Mouse (Mus musculus): ENCODE results near the gene Gm20509.
A peak's percentile ranks its signal among the peaks of the same experiment; 100 is the strongest.
"Not testable (repeated sequence)": the region's sequence is repeated elsewhere in the genome, so short reads cannot be mapped to it uniquely, and the experiment has no call there.

Gene Gm20509

DNA sequence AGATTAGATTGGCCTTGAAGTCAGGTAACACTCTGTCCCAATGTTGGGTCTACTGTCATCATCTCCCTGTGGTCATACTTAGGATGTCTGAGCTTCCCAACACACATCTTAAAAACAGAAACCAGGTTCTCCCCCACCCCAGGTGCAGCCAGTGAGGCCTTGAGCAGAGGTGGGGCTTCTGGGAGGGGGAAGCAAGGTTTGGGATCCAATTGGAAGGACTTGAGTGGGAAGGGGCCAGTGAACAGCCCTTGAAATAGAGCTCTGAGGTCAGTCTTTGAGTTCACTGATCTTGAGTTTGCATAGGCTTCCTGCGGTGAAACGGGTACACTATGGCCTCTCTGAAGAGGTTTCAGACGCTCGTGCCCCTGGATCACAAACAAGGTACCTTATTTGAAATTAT, at the start of gene Gm20509:
Gm20509 (plus strand) TSS at position 290 of the 400 bp plus-strand sequence.
- no peak for DNase-seq (ENCODE audit: low read depth, low spot score)

DNA sequence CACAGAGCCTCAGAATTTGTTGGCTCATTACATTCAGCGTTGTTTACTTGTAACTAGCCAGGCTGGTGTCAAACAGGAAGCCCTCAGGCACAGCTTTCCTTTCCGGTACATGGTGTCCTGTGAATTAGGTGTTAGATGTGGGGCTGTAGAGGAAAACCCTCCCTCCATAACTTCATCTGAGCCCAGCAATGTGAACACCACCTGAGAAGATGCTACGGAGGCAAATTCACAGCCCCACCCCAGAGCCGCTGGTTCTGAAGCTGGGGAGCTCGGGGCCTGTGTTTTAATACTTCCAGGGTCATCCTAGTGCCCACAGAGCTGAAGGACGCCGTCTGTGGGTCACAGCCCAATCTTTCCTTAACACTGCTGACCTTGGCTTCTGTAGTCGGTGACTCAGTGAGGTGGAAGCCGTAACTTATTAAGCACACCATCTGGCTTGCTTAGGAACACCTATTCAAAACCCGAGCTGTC, 46.8 kb upstream of the Gm20509 start:
- DNase-seq (ENCODE audit: low read depth, low spot score), result peak; percentile 59

DNA sequence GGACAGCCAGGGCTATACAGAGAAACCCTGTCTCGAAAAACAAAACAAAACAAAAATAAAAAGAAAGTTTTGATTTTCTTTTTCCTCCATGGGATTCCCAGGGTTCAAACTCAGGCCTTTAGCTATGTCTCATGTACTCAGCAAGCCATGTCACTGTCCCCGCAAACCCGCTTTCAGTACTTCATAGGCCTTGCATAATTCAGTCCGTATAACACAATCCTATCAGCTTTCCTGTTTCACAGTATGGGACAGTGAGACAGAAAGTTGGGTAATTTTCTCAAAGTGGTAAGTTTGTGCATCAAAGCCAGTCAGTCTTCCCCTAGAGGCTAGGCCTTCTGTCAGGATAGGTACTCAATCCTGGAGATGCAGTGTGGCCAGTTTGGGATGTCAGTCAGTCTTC, 43.0 kb upstream of the Gm20509 start:
- no peak for DNase-seq (ENCODE audit: low read depth, low spot score)

DNA sequence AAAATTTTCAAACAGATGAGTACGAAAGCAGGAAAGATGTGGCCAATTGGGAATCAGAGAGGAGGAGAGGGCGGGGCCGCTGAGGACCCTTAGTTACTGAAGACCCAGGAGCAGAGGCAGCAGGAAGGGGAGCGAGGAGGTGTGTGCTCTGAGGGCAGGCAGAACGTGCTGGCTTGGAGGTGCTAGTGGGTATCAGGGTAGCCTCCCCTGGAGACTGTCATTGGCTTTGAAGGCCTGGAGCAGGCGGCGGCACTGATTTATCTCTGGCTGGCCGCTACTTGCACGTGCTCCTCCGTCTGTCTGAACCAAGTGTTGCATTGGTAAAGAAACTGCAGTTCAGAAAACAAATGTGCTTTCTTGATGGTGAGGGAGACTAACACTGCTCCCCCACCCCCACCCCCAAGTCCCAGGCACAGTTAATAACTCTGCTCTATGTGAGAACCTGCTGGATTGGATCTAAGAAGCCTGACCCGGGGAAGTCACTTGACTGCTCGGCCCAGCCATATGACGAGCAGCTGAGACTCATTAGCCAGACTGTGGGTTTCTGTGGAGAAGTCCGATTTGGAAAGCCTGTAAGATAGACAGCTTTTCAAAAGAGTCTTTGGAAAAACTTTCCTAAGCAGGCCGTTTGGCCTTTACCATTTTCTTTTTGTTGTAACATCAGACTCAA, 38.5 kb upstream of the Gm20509 start:
- no peak for DNase-seq (ENCODE audit: low read depth, low spot score)

DNA sequence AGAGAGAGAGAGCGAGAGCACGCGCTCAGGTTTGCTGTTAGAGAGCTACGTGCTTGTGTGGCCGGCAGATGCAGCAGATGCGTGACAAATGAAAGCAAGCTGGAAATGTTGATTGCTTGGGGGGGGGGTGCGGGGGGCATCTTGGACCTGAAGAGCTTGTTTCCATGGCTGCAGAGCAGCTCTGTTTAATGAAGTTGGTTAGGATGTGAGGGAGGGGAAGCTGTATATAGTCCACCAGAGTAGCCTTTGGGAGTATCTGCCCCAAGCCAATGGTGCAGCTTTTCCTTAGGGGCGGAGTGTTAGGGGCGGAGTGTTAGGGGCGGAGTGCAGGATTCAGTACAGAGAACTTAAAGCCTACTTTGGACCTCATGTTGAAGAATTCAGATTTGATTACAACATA, 35.2 kb upstream of the Gm20509 start:
- no peak for DNase-seq (ENCODE audit: low read depth, low spot score)

DNA sequence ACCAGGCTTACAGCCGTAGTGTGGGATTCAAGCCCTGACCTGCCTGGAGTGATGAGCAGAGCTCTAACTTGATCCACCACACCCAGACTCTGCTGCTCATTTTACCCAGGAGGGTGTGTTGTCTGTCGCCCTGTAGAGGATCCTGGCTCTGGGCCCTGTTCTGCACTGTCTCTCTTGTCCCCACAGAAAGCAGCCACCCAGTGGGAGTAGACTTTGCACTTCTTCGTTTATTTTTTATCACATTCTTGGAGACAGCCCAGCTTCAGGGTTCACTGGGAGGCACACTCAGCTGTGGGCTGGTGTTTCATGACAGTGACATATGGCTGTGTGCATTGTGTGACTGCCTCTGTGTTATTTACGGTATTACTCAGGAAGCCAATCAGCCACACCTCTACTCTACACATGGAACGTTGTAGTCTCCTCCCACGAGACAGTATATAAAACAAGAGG, 34.0 kb upstream of the Gm20509 start:
- DNase-seq (ENCODE audit: low read depth, low spot score), result peak; percentile 86

DNA sequence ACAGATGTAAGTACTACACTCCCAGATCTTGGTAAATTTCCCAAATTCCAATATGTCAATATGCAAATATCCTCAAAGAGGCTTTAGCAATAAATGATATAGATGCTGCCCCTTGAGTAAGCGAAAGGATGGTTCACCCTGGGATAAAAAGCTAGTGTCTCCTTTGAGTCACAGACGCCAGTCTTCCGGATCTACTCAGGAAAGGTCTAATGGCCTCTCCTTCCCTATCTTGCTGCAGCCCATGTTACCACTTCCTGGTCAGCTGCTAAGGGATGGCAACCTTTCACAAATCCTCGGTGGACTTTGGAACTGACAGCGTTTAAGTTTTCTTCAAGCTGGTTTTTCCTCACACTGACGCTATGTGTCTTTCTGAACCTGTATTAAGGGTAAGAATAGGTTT, 33.6 kb upstream of the Gm20509 start:
- no peak for DNase-seq (ENCODE audit: low read depth, low spot score)

DNA sequence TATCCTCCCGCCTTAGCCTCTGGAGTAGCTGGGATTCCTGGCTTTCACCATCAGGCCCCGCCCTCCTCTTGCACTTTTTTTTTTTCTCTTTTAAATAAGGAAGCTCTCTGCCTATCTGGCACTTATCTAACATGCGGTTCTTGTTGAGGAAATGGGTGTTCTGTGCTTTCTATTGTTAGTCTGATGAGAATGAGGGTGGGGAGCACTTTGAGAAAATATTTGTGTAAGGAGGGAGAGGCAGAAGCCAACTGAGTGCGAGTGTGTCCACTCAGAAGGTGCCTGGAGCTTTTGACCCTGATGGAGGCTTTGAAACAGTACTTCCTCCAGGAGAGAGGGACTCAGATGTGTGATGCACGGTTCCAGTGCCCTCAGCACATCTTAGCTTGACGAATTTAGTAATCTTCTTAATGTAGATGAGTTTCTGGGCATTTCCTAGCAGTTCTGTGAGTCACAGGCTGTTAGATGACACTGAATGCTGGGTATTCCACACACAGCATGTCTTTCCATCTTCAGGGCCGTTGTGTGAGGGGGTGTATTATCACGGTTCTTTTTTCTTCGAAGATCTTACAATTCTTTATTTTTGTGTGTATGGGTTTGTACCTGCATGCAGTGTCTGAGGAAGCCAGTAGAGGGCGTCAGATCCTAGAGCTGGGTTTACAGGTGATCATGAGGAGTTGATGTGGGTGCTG, 31.2 kb upstream of the Gm20509 start:
- peak; percentile 66 for DNase-seq (ENCODE audit: low read depth, low spot score)

DNA sequence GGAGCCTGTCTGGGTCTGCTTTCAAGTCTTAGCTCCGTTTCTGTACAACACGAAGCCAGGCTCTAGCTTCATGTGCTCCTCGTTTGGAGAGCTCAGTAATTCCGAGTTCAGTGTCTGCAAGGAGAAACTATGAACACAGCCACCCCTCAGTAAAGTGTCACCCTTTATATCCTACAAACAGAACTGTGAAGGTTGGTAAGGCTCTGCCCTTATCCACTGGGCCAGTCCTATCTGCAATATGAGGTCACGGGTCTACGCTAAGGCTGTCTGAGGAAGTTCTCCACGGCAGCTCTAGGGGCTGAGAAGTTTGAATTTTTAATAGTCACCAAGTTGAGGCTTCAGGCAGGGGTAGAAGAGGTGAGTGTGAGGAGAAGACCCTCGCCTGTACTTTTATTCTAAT, 29.8 kb upstream of the Gm20509 start:
- DNase-seq (ENCODE audit: low read depth, low spot score), result no peak

DNA sequence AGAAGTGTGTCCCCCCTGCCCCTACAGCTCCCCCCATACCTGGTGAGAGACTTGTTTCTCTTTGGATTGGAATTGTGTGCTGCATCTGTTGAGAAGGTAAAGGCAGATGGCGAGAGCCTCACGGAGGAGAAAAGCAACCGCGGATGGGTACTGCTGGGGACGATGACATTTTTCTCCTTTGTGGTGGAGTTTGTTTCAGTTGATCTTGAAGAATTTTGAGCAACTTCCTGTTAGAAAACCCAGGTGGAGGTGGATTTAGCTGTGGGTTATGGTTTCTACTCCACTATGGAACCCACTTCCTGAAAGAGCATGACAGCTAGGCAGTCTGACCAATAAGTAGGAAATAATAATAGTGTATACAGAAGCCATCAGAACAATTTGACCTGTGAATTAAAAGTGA, 29.1 kb upstream of the Gm20509 start:
- no peak for DNase-seq (ENCODE audit: low read depth, low spot score)

DNA sequence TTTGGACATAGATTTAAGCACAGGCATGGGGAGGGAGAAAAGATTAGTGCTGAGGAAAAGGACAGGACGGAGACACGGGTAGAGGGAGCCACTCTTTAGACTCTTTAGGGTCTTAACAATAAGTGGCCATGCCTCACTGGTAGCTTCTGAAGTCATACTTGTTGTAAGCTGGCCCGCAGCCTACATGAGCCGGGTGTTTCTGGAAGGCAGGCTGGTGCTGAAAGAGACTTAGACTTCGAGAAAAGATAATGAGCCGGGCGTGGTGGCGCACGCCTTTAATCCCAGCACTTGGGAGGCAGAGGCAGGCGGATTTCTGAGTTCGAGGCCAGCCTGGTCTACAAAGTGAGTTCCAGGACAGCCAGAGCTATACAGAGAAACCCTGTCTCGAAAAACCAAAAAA, 22.9 kb upstream of the Gm20509 start:
- DNase-seq (ENCODE audit: low read depth, low spot score), result not testable (repeated sequence)

DNA sequence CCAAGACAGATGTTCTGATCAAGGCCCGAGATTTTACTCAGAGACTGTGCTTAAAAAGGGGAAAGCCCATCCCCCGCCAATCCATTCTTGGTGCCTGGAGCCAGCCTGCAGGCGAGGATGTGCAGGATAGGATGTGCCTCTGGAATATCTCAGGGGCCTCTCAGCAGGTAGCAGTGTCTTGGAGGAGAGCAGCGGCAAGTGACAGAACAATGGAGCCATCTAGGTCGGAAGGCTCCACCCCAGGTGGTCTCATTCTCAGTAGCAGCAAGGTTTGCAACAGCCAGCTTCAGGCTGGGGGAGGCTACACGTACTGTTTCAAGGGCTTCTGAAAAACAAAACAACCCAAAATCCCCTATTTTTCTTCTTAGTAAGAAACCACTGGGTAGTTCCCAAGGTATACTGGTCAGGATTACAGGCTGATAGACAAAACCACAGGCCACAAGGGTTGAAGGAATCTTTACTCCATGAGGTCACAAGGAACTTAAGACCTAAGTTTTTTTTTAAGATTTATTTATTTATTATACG, 22.4 kb upstream of the Gm20509 start:
- DNase-seq (ENCODE audit: low read depth, low spot score), result no peak

DNA sequence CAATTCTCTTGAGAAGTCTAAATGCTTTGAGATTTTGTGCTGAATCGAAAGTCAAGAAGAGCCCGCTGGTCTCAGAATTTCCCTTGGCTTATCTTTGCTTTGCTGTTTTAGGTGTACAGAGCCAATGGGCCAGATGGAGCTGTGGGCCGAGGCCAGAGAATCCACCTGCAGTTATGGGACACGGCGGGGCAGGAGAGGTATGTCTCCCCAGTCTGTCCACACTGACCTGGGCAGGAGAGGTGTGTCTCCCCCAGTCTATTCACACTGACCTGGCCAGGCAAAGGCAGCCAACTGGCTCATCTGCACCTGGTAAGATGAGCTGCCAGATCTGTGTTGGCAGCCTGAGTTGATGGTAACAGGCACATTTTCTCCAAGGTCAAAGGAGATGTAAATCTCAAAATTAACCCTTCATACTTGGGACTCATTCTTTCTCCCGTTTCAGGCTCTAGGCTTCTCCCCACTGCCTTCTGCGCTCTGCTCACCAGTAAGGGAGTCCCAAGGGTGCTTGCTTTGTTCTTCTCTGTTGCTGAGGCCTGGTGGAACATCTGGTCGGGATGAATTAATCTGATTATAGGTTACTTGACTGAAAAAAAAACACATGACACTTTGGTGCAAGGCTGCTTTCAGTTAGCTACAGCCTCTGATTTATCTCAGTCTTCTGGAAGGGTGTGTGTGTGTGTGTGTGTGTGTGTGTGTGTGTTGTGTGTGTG, 19.8 kb upstream of the Gm20509 start:
- peak; percentile 95 for DNase-seq (ENCODE audit: low read depth, low spot score)

DNA sequence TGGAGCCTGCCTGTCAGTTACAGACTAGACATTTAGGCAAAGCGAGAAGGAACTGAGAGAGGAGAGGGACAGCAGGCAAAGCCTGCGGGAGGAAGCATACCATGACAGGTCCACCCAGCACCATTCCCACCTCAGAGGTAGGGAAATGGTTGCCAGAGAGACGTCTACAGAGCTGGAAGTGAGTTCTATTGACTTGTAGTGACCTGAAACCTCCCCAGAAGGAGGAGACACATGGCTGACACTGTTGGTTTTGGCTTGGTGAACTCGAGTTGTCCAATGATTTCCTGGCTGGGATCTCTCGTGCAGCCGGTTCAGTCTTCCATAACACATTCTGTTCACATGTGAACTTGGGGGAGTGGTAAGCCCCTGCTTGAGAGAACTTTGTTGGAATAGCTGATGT, 18.3 kb upstream of the Gm20509 start:
- DNase-seq (ENCODE audit: low read depth, low spot score), result peak; percentile 27

DNA sequence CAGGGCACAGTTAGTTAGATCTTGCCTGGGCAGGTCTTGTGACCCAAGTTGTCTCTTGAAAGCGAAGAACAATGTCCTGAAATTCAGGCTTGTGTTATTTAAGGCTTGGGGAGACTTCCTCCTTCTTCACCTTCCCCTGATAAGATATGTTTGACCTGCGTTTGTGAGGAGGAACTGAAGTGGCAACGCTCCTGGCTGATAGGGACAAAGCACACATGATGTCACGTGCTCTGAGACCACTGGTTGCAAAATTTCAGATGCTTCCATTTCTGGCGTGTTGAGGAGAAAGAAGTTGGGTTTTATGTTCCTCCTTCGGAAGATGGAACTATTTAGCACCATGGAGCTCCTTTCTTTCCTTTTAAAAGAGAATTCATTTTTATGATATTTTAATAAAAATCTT, 16.4 kb upstream of the Gm20509 start:
- DNase-seq (ENCODE audit: low read depth, low spot score), result peak; percentile 16

DNA sequence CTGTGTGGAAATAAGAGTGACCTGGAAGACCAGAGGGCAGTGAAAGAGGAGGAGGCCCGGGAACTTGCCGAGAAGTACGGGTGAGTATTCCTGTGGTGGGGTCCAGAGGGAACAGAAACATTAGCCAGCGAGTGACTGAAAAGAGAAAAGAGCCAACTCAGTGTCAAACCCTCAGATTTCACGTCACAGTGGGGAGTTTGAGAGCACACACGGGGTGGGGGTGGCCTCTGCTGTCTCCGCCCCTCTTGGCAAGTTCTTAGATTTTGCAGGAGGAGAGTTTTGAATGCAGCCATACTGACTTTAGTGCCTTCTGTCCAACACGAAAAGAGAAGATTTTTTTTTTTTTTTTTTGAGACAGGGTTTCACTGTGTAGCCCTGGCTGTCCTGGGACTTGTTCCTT, 15.1 kb upstream of the Gm20509 start:
- no peak for DNase-seq (ENCODE audit: low read depth, low spot score)

DNA sequence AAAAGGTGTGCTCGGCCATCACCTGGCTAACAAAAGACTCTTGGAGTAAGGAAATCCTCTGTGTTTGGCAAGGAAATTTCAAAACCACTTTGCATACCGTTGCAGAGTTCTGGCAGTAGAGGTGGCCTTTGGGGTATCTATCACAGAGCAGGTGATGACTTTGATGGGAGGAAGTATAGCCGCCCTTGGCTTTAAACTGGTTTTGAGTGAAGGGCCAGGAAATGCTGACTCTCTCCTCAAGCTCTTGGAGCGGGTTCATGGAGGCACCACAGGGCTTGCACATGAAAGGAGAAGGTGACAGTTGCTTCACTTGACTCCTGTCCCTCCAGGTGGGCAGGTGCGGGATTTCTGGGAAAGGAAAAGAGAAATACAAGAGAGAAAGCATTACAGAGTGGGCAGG, 14.7 kb upstream of the Gm20509 start:
- DNase-seq (ENCODE audit: low read depth, low spot score), result no peak

DNA sequence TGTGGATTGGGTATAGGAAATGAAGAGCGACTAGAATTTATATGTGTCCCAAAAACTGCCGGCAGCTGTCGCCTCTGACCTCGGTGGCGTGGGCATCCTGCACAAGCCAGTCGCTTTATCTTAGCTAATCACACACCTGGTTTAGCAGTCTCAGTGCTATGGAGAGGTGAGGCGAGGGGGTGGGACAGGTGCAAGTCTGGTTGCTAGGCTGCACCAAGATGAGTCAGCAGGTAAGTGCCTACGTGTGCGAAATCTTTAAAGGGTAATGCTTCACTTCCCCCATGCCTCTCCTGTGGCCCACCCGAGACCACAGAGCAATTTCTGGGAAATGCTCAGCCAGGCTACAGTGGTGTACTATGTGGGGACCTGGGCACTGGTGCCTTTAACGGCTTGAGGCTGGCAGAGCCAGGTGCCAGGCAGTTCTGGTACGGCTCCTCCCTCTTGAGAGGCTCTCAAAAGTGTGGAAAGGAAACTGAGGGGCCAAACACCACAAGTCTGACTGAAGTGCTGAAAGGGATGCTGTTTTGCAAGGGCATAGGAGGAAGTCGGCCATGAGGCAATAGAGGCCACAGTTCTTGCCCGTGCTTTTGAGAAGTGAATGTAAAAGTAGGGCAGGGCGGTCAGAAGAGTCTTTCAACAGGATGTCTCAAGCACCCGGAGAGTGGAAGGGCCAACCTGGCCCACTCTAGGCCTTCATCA, 12.9 kb upstream of the Gm20509 start:
- DNase-seq (ENCODE audit: low read depth, low spot score), result peak; percentile 48

DNA sequence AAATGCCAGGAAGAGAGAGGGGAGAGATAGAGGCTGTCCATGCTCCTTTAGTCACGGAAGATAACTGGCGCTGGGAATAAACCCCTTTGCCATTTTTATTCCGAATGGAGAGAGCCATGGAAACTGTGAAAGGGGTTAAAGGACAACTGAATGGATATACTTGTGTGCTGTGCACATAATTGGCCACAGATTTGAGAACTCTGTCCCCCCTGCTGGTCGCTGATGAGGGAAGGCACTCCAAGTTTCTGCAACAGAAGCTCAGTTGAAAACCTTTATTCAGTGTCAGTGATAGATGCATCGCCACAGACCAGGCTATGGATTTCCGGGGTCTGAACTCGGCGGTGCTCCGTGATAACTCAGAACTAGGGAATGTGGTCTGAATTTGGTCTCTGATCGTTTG, 12.1 kb upstream of the Gm20509 start:
- DNase-seq (ENCODE audit: low read depth, low spot score), result no peak

DNA sequence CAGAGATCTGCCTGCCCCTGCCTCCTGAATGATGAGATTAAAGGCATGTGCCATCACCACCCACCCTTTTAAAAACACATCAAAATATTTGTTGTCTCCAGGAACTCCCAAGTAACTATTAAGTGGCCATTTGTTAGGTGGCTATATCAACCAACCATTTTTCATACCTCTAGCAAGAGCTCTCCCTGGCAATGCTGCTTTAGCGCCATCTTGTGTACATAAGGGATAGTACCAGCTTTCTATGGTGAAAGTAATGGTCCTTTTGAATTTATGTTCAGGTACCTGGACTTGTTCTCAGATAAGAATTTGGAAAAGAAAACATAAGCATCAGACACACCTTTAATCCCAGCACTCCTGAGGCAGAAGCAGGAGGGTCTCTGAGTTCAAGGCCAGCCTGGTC, 10.5 kb upstream of the Gm20509 start:
- DNase-seq (ENCODE audit: low read depth, low spot score), result peak; percentile 83

DNA sequence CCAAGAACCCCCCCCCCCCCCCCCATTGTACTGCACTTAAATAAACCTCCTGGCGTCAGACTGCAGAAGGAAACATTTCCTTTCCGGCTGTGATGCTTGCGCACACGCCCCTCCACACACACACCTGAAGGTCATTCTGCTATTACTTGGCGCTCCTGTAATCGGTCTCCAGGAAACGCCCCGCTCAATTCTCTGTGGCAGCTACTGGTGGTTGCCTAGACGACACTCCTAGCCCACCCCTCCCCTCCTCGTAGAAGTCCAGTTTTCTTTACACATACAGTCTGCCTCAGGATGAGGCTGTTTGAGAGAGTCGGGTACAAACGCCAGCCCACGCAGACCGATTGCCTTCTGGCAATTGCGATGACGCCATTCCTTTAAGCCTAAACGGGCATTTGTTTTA, 7.7 kb upstream of the Gm20509 start:
- DNase-seq (ENCODE audit: low read depth, low spot score), result peak; percentile 73

DNA sequence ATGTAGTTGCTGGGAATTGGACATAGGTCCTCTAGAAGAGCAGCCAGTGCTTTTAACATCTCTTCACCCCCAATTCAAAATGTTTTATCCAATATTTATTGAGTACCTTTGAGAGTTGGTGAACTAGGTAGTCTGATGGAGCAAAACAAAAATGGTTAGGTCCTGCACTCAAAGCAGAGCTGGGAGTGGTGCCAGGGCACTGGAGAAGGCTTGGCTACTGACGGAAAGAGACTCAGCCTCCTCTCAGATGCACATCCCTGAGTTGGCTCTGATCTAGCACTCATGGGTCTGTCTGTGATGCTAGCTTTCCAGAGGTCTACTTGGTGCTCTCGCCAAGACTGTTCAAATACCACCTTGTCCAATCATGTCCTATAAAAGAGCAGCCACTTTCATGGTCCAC, 4.4 kb upstream of the Gm20509 start:
- DNase-seq (ENCODE audit: low read depth, low spot score), result no peak
